Mouse (Mus musculus) fat pad, adult 2 months (tissue): ENCODE measurements around the gene Scn4a.
"Not testable (repeated sequence)": the region's sequence is repeated elsewhere in the genome, so short reads cannot be mapped to it uniquely, and the experiment has no call there.

Experiments used
- DNase-seq: peaks from one replicate; pipeline ENCODE4 v3.0.0-alpha.2; 2011; ENCODE audit warnings: low read depth, low spot score; ENCODE audit errors: extremely low read depth

Scn4a gene

GRCm38 (mm10) chr11:106353188-106353587 is at the start of gene Scn4a:
Scn4a (minus strand) TSS chr11:106353288.
- DNase-seq: no peak

GRCm38 (mm10) chr11:106398481-106398880 is 45.4 kb upstream of the Scn4a start:
- DNase-seq: no peak

- DNase-seq: no peak
Observed at GRCm38 (mm10) chr11:106397656-106398055, 44.6 kb upstream of the Scn4a start.

- not testable (repeated sequence) for DNase-seq
Observed at GRCm38 (mm10) chr11:106394055-106394454, 41.0 kb upstream of the Scn4a start.

GRCm38 (mm10) chr11:106393331-106393616 is 40.2 kb upstream of the Scn4a start:
- DNase-seq: no peak

- no peak for DNase-seq
Observed at GRCm38 (mm10) chr11:106392597-106393330, 39.7 kb upstream of the Scn4a start.

- DNase-seq: no peak
Observed at GRCm38 (mm10) chr11:106391546-106392188, 38.6 kb upstream of the Scn4a start.

GRCm38 (mm10) chr11:106390757-106391156 is 37.7 kb upstream of the Scn4a start:
- no peak for DNase-seq

- DNase-seq: no peak
Observed at GRCm38 (mm10) chr11:106389611-106390010, 36.5 kb upstream of the Scn4a start.

GRCm38 (mm10) chr11:106387791-106388216 is 34.7 kb upstream of the Scn4a start, which contains the start of gene Icam2:
Icam2 (minus strand) TSS chr11:106388075.
- DNase-seq: no peak

- DNase-seq: no peak
Observed at GRCm38 (mm10) chr11:106387020-106387419, 33.9 kb upstream of the Scn4a start.

GRCm38 (mm10) chr11:106386409-106386808 is 33.3 kb upstream of the Scn4a start:
- no peak for DNase-seq

- DNase-seq: no peak
Observed at GRCm38 (mm10) chr11:106383051-106383790, 30.1 kb upstream of the Scn4a start.

GRCm38 (mm10) chr11:106382424-106382823 is 29.3 kb upstream of the Scn4a start:
- no peak for DNase-seq

GRCm38 (mm10) chr11:106381883-106382282 is 28.8 kb upstream of the Scn4a start:
- DNase-seq: no peak

- no peak for DNase-seq
Observed at GRCm38 (mm10) chr11:106381011-106381410, 27.9 kb upstream of the Scn4a start.

GRCm38 (mm10) chr11:106374979-106375378 is 21.9 kb upstream of the Scn4a start:
- DNase-seq: no peak

GRCm38 (mm10) chr11:106374559-106374958 is 21.5 kb upstream of the Scn4a start:
- no peak for DNase-seq

GRCm38 (mm10) chr11:106373998-106374397 is 20.9 kb upstream of the Scn4a start:
- no peak for DNase-seq

GRCm38 (mm10) chr11:106366316-106366715 is 13.2 kb upstream of the Scn4a start:
- no peak for DNase-seq

- DNase-seq: no peak
Observed at GRCm38 (mm10) chr11:106365366-106365765, 12.3 kb upstream of the Scn4a start, which contains the start of gene Prr29. Prr29 (plus strand) TSS chr11:106365472.

GRCm38 (mm10) chr11:106364712-106365111 is 11.6 kb upstream of the Scn4a start:
- no peak for DNase-seq
